Mouse (Mus musculus): ENCODE measurements around the gene Grpr. TPM values are rescaled to one million over a fixed set of nuclear protein-coding genes. Genes with fewer than 3 reads are reported as not detected.

Grpr gene
- polyA plus RNA-seq (2015; fragmentation: Nextera tagmentation; extraction: Ambion mirVana), result 3.9 and 4.2 TPM in 2 replicates

DNA sequence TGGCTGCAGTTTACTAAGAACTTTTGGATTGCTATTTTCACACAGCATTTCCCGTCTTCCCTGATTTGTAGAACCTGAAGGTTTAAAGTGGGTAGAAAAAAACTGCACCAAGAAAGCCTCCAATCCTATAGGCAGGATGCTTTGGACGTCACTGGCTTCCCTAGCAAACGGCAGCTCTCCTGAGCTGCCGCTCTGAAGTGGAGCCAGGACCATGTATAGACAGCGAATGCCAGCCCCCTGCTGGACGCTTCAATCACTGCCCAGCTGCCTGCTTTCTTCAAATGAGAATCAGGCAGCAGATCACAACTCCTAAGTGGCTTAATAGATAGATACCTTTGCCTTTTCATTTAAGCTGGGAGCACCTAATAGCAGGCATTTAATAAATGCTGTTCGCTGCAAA lies at the start of gene Grpr:
TSS of gene Grpr (minus strand) at position 12 of the 400 bp plus-strand sequence.
- no peak within 1 kb of the TSS for H3K27ac ChIP-seq (replicated peaks)
- peak; percentile 88 for ATAC-seq (ENCODE audit: low FRiP score)
- no peak within 1 kb of the TSS for H3K4me2 ChIP-seq
- H3K9ac ChIP-seq (replicated peaks), result no peak within 1 kb of the TSS
- no peak within 1 kb of the TSS for H3K4me3 ChIP-seq (replicated peaks)
- peaks cover 35% of the 10 kb centered on the region; the same call in 1 of the 2 replicates for H3K27me3 ChIP-seq (replicated peaks)
- WGBS, result 21% methylated on average over 7 of the region's 7 CpGs
- no peaks in the 10 kb centered on the region for H3K4me1 ChIP-seq
- H3K9me3 ChIP-seq (replicated peaks), result no peaks in the 10 kb centered on the region
- no peaks in the 10 kb centered on the region for H3K36me3 ChIP-seq

DNA sequence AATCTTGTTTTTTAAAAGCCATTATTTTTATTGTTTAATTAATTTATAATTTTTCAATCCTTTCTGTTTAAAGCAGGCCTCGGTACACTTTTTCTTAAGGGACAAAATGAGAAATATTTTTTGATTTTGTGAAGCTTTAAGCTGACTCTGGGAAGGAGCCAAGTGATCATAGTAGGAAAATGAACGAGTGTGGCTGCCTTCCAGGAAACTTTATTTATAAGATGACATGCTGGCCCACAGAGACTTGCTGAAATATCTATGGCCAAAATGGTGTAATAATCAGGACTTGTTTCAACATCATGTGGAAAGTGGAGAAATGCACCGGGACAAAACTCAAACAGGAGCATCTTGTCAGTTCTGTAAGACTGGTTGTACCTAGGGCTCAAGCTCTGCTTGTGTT lies 11.0 kb upstream of the Grpr start:
- Histone ChIP-seq H3K27ac (replicated peaks) (no peak overlapping the region), H3K27me3 (replicated peaks) (peaks cover 5% of the 10 kb centered on the region; the same call in 1 of the 2 replicates), H3K4me3 (replicated peaks) (no peak overlapping the region), H3K4me1 (no peaks in the 10 kb centered on the region), H3K4me2 (no peak overlapping the region), H3K9ac (replicated peaks) (no peak overlapping the region), H3K9me3 (replicated peaks) (no peaks in the 10 kb centered on the region), H3K36me3 (no peaks in the 10 kb centered on the region)
- no peak for ATAC-seq (ENCODE audit: low FRiP score)
- 73% methylated on average over 3 of the region's 3 CpGs for WGBS

- H3K9ac ChIP-seq (replicated peaks), result no peak overlapping the region
- ATAC-seq (ENCODE audit: low FRiP score), result no peak
- no peak overlapping the region for H3K4me2 ChIP-seq
- H3K36me3 ChIP-seq, result no peaks in the 10 kb centered on the region
- H3K4me1 ChIP-seq, result no peaks in the 10 kb centered on the region
- no peak overlapping the region for H3K27ac ChIP-seq (replicated peaks)
- no peaks in the 10 kb centered on the region for H3K9me3 ChIP-seq (replicated peaks)
- WGBS, result 80% methylated on average over 5 of the region's 5 CpGs
- no peak overlapping the region for H3K4me3 ChIP-seq (replicated peaks)
- H3K27me3 ChIP-seq (replicated peaks), result peaks cover 23% of the 10 kb centered on the region; the same call in 1 of the 2 replicates
These were observed 2.4 kb downstream of the Grpr start for GRCm38 (mm10) chrX:163547042-163547441.

- Histone ChIP-seq H3K4me1 (no peaks in the 10 kb centered on the region), H3K36me3 (no peaks in the 10 kb centered on the region), H3K27ac (replicated peaks) (no peak overlapping the region), H3K9me3 (replicated peaks) (no peaks in the 10 kb centered on the region), H3K9ac (replicated peaks) (no peak overlapping the region), H3K4me2 (no peak overlapping the region), H3K27me3 (replicated peaks) (peaks cover 4% of the 10 kb centered on the region; the same call in 1 of the 2 replicates), H3K4me3 (replicated peaks) (no peak overlapping the region)
- WGBS, result 80% methylated on average over 2 of the region's 2 CpGs
- ATAC-seq (ENCODE audit: low FRiP score), result no peak
These were observed 16.6 kb downstream of the Grpr start for GRCm38 (mm10) chrX:163532836-163533235.

DNA sequence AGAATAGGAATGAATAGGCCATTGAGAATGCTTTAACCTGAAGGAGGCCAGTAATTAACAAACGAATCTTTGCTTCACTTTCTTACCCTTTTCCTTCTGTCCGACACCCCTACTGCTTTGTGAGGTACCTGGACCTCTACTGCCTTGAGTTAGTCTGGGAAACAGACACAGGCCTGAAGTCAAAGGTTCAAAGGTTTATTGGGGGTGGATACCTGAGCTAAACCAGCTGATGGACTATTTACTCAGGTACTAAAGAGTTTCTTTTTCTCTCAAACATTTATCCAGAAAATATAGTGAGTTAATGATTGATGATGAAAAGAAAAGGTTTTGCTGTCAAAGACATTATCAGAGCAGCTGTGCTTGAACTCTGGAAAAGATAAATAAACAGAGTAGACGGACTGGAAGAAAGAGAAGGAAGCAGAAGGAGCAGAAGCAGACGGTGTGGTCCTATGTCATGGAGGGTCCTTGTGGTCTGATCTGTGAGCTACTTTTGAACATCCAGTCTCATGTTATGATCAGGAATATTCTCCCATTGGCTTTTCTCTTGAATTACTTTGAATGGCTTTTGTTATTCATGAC lies 30.4 kb downstream of the Grpr start:
- no peak overlapping the region for H3K27ac ChIP-seq (replicated peaks)
- no peak overlapping the region for H3K4me3 ChIP-seq (replicated peaks)
- H3K36me3 ChIP-seq, result no peaks in the 10 kb centered on the region
- no peaks in the 10 kb centered on the region for H3K9me3 ChIP-seq (replicated peaks)
- ATAC-seq (ENCODE audit: low FRiP score), result no peak
- 86% methylated on average over 4 of the region's 4 CpGs for WGBS
- H3K27me3 ChIP-seq (replicated peaks), result peaks cover 7% of the 10 kb centered on the region; the same call in 1 of the 2 replicates
- no peak overlapping the region for H3K9ac ChIP-seq (replicated peaks)
- H3K4me1 ChIP-seq, result no peaks in the 10 kb centered on the region
- no peak overlapping the region for H3K4me2 ChIP-seq

DNA sequence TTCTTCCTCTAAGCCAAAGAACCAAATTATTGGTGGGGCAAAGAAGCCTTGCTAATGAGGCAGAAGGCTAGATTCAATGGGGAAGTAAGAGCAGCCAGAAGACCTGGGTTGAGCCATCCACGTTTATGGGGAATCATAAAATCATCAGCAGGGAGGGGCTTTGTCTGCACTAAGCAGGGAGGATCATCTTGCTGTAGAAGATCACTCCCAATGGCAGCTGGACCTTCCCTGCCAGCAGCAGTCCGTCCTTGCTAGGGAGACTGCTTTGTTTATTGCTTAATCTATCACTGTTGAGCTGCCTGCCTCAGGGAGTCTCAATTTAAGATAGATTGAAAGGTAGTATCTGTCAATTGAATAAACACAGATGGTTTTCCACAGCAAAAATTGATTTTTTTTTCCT lies 37.7 kb downstream of the Grpr start:
- no peak overlapping the region for H3K4me3 ChIP-seq (replicated peaks)
- no peaks in the 10 kb centered on the region for H3K36me3 ChIP-seq
- no peak overlapping the region for H3K27ac ChIP-seq (replicated peaks)
- H3K4me2 ChIP-seq, result no peak overlapping the region
- 15% methylated on average over 2 of the region's 2 CpGs for WGBS
- H3K9me3 ChIP-seq (replicated peaks), result no peaks in the 10 kb centered on the region
- no peaks in the 10 kb centered on the region for H3K4me1 ChIP-seq
- H3K9ac ChIP-seq (replicated peaks), result no peak overlapping the region
- no peak for ATAC-seq (ENCODE audit: low FRiP score)
- peaks cover 14% of the 10 kb centered on the region; the same call in 1 of the 2 replicates for H3K27me3 ChIP-seq (replicated peaks)

DNA sequence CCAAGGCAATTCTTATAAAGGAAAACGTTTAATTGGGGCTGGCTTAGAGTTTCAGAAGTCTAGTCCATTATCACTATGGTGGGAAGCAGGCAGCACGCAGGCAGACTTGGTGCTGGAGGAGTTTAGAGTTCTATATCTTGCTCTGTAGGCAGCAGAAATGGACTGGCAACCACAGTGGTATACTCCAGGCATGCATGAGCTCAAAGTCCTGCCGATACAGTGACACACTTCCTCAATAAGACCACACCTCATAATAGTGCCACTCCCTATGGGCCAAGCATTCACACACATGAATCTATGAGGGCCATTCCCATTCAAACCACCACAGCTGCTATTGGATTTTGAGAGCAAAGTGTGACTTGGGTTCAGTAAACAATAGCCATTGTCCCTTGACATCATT lies 47.4 kb downstream of the Grpr start:
- no peak overlapping the region for H3K9ac ChIP-seq (replicated peaks)
- WGBS, result 79% methylated on average over 3 of the region's 3 CpGs
- no peak overlapping the region for H3K27ac ChIP-seq (replicated peaks)
- no peaks in the 10 kb centered on the region for H3K36me3 ChIP-seq
- no peak for ATAC-seq (ENCODE audit: low FRiP score)
- H3K9me3 ChIP-seq (replicated peaks), result no peaks in the 10 kb centered on the region
- H3K4me3 ChIP-seq (replicated peaks), result no peak overlapping the region
- no peak overlapping the region for H3K4me2 ChIP-seq
- no peaks in the 10 kb centered on the region for H3K27me3 ChIP-seq (replicated peaks)
- no peaks in the 10 kb centered on the region for H3K4me1 ChIP-seq

Other genes with a start within 250 kb of the Grpr start
- 3.7 and 4.6 TPM in 2 replicates for gene Rnf138rt1, start 211.7 kb upstream of the Grpr start, polyA plus RNA-seq (2015; fragmentation: Nextera tagmentation; extraction: Ambion mirVana)